Mouse (Mus musculus) ES-CJ7 (cell line): Measurements from ENCODE around the gene Mfap5.
A peak's percentile ranks its signal among the peaks of the same experiment; 100 is the strongest.
"Not testable (repeated sequence)": the region's sequence is repeated elsewhere in the genome, so short reads cannot be mapped to it uniquely, and the experiment has no call there.

Experiments used
- DNase-seq: peaks from one replicate; pipeline ENCODE4 v3.0.0; 2011; ENCODE audit warnings: low read depth, low spot score

Gene Mfap5

DNA sequence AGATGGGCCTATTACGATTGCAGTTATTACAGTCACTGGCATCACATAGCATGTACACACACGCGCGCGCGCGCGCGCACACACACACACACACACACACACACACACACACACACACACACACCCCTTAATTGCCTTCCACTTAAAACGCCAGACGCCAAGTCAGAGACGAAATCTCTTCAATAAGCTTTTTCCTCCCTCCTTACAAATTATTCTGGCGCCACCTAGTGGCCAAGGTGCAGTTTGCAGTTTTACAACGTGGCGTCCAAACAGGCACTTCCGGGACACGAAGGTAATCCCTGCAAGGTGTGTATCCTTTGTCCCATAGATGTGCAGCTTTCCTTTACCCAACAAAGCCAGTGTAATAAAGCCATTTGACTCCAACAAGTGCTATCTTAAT lies 54.8 kb downstream of the Mfap5 start:
- DNase-seq = peak; percentile 92

DNA sequence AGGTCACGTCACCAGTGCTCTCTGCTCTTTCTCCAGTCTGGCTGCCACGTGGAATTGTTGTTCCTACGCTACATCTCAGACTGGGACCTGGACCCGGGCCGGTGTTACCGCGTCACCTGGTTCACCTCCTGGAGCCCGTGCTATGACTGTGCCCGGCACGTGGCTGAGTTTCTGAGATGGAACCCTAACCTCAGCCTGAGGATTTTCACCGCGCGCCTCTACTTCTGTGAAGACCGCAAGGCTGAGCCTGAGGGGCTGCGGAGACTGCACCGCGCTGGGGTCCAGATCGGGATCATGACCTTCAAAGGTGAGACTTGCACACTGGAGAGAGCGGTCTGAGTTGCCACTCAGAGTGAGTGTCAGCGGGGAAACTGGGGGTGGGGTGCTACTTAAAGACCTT lies 55.4 kb downstream of the Mfap5 start:
- no peak for DNase-seq

DNA sequence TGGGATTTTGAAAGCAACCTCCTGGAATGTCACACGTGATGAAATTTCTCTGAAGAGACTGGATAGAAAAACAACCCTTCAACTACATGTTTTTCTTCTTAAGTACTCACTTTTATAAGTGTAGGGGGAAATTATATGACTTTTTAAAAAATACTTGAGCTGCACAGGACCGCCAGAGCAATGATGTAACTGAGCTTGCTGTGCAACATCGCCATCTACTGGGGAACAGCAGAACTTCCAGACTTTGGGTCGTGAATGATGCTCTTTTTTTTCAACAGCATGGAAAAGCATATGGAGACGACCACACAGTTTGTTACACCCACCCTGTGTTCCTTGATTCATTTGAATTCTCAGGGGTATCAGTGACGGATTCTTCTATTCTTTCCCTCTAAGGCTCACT lies 56.8 kb downstream of the Mfap5 start:
- peak; percentile 81 for DNase-seq

DNA sequence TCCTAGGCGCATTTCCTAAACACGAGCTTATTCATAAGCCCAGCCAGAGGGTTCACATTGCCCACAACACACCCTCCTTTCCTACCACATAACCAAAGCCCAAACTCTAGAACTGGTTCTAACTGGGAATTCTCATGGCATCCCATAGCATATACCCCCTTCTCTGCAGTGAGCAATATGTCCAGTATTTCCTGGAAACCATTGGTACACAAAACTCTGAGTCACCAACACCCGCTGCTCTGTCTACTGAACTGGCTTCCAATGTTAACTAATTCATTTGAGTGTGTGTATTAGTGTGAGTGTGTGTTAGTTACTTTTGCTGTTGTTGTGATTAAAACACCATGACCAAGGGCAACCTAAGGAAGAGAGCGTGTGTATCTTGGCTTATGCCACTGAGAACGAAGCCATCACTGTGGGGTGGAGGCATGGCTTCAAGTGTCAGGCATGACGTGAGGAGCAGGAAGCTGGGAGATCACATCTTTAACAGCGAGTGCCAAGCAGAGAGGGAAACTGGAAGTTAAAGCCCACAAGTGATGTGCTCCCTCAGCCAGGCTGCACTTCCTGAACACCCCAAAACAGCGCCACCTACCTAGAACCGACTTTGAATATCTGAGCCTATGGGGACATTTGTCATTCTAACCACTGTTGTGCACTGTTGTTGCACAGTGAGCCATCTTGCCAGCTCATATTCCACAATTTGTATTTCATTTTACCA lies 59.6 kb downstream of the Mfap5 start:
- DNase-seq = peak; percentile 28

- DNase-seq = no peak
Observed at GRCm38 (mm10) chr6:122569113-122569512, 63.5 kb downstream of the Mfap5 start.

GRCm38 (mm10) chr6:122569762-122570161 lies 64.1 kb downstream of the Mfap5 start:
- DNase-seq = no peak

- no peak for DNase-seq
Observed at GRCm38 (mm10) chr6:122570695-122571616, 65.3 kb downstream of the Mfap5 start.

- DNase-seq = no peak
Observed at GRCm38 (mm10) chr6:122571617-122571959, 65.9 kb downstream of the Mfap5 start.

DNA sequence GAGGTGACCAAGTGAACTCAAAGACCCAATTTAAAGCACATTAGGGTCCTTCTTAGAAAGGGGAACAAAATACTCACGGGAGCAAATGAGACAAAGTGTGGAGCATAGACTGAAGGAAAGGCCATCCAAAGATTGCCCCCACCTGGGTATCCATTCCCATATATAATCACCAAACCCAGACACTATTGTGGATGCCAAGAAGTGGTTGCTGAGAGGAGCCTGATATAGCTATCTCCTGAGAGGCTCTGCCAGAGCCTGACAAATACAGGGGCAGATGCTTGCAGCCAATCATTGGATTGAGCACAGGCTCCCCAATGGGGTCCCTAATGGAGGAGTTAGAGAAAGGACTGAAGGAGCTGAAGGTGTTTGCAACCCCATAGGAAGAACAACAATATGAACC lies 69.4 kb downstream of the Mfap5 start:
- not testable (repeated sequence) for DNase-seq

DNA sequence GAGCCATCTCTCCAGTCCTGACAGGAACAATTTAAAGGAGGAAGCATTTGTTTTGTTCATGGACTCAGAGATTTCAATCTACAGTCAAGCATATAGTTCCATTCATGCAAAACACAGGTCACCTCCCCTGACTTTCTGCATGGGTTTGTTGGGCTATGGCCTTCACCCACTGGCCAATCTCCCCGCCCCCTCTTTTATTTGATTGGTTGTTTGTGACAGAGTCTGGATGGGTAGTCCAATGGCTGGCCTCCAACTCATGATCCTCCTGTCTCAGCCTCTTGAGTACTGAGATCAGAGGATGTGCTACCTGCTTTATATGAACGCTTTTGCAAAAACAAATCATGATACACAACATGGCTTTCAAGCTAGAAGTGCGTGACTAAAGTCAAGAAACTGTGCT lies 71.4 kb downstream of the Mfap5 start:
- DNase-seq = no peak
